Mouse (Mus musculus): ENCODE results near the gene Pak6. TPM values are rescaled to one million over a fixed set of nuclear protein-coding genes. Genes with fewer than 3 reads are reported as not detected.

Pak6 gene
- polyA plus RNA-seq (2011; ENCODE audit: insufficient read depth, insufficient read length, low replicate concordance, missing spikeins) = not detected in 2 replicates

DNA sequence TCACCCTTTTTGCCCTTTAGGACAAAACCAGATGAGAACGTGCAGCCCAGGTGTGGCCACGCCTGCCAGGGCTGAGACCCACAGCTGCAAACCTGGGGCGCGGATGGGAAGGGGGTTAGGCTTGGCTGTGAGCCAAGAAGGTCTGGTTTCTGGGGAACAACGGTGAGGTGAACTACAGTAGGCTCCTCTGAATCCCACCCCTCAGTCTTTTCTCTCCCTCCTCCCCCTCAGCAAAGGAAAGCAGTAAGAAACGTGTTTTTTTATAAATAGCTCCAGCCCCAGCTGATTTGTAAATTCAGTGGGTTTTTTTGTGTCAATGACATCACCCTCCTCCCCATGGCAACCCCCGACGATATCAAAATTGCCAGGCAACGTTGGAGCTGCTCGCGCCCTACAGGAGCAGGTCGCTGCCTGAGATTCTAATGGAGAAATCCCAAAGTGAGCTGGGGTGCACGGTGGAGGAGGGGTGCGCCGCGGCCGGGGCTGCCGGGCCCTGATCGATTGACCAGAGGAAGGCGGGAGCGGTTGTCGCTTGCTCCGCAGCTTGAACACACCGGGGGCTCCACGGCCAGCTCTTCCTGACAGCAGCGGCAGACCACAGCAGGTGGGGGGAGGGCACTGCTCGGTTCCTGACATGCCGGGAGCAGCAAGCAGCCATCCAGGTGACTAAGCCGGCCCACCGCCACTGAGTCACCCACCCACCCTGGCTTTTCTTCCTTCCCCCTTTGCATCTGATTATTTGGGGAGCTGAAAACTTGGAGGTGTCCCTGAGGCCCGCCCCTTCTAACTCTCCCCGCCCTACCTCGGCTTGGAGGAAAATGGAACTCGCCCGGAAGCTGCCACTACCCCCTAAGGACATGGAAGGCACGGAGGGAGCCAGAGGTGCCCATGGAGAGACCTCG is at the start of gene Pak6:
Gene Pak6 (plus strand): TSS at position 402 of the 902 bp plus-strand sequence.
- peaks cover 2% of the 10 kb centered on the region for H3K4me1 ChIP-seq (ENCODE audit: control insufficient read depth, insufficient read depth, low read length)
- 5% methylated on average over 37 of the region's 37 CpGs for WGBS
- H3K27ac ChIP-seq (ENCODE audit: control insufficient read depth, insufficient read depth, low read depth, low read length, poor library complexity) = no peak within 1 kb of the TSS
- TF ChIP-seq POLR2A (IDR thresholded peaks at IDR 0.05; ENCODE audit: borderline replicate concordance, control insufficient read depth, low read depth, low read length) (no peak), CTCF (IDR thresholded peaks at IDR 0.05; ENCODE audit: control insufficient read depth, insufficient read depth, low read length) (no peak)
- H3K4me3 ChIP-seq (replicated peaks; ENCODE audit: control insufficient read depth, low read depth, low read length) = no peak within 1 kb of the TSS

DNA sequence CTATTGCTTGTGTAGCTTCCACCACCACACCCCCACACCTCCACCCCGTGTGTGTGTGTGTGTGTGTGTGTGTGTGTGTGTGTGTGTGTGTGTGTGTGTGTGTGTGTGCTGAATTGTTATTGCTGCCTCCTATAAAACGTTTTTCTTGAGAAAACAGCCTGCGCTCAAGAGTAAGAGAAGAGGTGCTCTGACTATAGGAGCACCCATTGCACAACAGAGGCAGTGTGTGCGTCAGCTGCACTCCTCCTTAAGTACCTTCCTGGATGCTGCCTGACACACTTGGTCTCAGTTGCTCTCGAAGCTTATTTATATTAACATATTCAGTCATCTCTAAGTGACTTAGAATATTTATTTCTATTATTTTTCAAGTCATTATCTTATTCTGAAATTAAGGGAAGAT is 45.1 kb upstream of the Pak6 start:
- Histone ChIP-seq H3K4me1 (ENCODE audit: control insufficient read depth, insufficient read depth, low read length) (no peaks in the 10 kb centered on the region), H3K27ac (ENCODE audit: control insufficient read depth, insufficient read depth, low read depth, low read length, poor library complexity) (no peak overlapping the region), H3K4me3 (replicated peaks; ENCODE audit: control insufficient read depth, low read depth, low read length) (no peak overlapping the region)
- WGBS = 83% methylated on average over 5 of the region's 5 CpGs
- TF ChIP-seq POLR2A (IDR thresholded peaks at IDR 0.05; ENCODE audit: borderline replicate concordance, control insufficient read depth, low read depth, low read length) = no peak
- TF ChIP-seq CTCF (IDR thresholded peaks at IDR 0.05; ENCODE audit: control insufficient read depth, insufficient read depth, low read length) = no peak

DNA sequence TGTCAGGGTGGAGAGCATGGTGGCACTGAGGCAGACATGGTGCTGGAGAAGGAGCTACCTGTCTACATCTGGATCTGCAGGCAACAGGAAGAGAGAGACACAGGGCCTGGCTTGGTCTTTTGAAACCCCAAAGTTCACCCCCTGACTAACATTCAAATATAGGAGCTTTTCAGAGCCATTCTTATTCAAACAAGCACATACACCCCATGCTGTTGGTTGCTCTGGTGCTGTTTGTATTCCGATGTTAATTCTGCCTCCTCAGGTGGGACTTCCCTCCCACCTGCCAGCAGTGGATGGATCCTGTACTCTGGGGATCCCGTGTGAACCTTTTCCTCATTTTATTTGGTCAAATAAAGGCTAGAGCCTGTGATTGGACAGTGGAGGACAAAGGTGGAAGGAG is 43.0 kb upstream of the Pak6 start:
- TF ChIP-seq POLR2A (IDR thresholded peaks at IDR 0.05; ENCODE audit: borderline replicate concordance, control insufficient read depth, low read depth, low read length) = no peak
- no peak for TF ChIP-seq CTCF (IDR thresholded peaks at IDR 0.05; ENCODE audit: control insufficient read depth, insufficient read depth, low read length)
- Histone ChIP-seq H3K27ac (ENCODE audit: control insufficient read depth, insufficient read depth, low read depth, low read length, poor library complexity) (no peak overlapping the region), H3K4me1 (ENCODE audit: control insufficient read depth, insufficient read depth, low read length) (no peaks in the 10 kb centered on the region), H3K4me3 (replicated peaks; ENCODE audit: control insufficient read depth, low read depth, low read length) (no peak overlapping the region)
- WGBS = 89% methylated on average over 2 of the region's 2 CpGs

- no peaks in the 10 kb centered on the region for H3K4me1 ChIP-seq (ENCODE audit: control insufficient read depth, insufficient read depth, low read length)
- 79% methylated on average over 8 of the region's 8 CpGs for WGBS
Measured at GRCm38 (mm10) chr2:118620608-118621007, 42.5 kb upstream of the Pak6 start.

GRCm38 (mm10) chr2:118629276-118629675 is 33.8 kb upstream of the Pak6 start:
- no peak overlapping the region for H3K4me3 ChIP-seq (replicated peaks; ENCODE audit: control insufficient read depth, low read depth, low read length)
- H3K4me1 ChIP-seq (ENCODE audit: control insufficient read depth, insufficient read depth, low read length) = no peaks in the 10 kb centered on the region
- WGBS = 97% methylated on average over 6 of the region's 6 CpGs
- no peak overlapping the region for H3K27ac ChIP-seq (ENCODE audit: control insufficient read depth, insufficient read depth, low read depth, low read length, poor library complexity)
- TF ChIP-seq CTCF (IDR thresholded peaks at IDR 0.05; ENCODE audit: control insufficient read depth, insufficient read depth, low read length) (no peak), POLR2A (IDR thresholded peaks at IDR 0.05; ENCODE audit: borderline replicate concordance, control insufficient read depth, low read depth, low read length) (no peak)

More at GRCm38 (mm10) chr2:118620608-118621007, 42.5 kb upstream of the Pak6 start:
- H3K27ac ChIP-seq (ENCODE audit: control insufficient read depth, insufficient read depth, low read depth, low read length, poor library complexity) = no peak overlapping the region
- TF ChIP-seq CTCF (IDR thresholded peaks at IDR 0.05; ENCODE audit: control insufficient read depth, insufficient read depth, low read length) (no peak), POLR2A (IDR thresholded peaks at IDR 0.05; ENCODE audit: borderline replicate concordance, control insufficient read depth, low read depth, low read length) (no peak)
- no peak overlapping the region for H3K4me3 ChIP-seq (replicated peaks; ENCODE audit: control insufficient read depth, low read depth, low read length)

DNA sequence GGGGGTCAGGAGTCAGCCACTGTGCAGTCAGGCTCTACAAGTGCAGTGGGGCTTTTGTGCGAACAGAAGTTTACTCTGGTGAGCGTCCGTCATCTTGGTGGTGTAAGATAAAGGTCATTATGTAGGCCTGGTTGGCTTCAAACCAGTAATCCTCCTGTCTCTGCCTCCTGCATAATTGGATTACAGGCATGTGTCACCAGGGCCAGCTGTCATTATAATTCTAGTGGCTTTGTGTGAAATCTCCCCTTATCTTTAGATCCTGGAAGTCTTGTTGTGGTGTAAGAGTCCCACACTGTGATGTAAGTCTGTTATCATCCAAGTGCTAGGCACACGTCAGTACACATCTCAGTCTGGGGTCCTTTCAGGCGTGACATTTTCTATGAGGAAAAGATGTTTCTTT is 29.7 kb upstream of the Pak6 start:
- TF ChIP-seq CTCF (IDR thresholded peaks at IDR 0.05; ENCODE audit: control insufficient read depth, insufficient read depth, low read length) (no peak), POLR2A (IDR thresholded peaks at IDR 0.05; ENCODE audit: borderline replicate concordance, control insufficient read depth, low read depth, low read length) (no peak)
- whole genome bisulfite sequencing = 74% methylated on average over 5 of the region's 5 CpGs
- Histone ChIP-seq H3K4me1 (ENCODE audit: control insufficient read depth, insufficient read depth, low read length) (no peaks in the 10 kb centered on the region), H3K4me3 (replicated peaks; ENCODE audit: control insufficient read depth, low read depth, low read length) (no peak overlapping the region), H3K27ac (ENCODE audit: control insufficient read depth, insufficient read depth, low read depth, low read length, poor library complexity) (no peak overlapping the region)

DNA sequence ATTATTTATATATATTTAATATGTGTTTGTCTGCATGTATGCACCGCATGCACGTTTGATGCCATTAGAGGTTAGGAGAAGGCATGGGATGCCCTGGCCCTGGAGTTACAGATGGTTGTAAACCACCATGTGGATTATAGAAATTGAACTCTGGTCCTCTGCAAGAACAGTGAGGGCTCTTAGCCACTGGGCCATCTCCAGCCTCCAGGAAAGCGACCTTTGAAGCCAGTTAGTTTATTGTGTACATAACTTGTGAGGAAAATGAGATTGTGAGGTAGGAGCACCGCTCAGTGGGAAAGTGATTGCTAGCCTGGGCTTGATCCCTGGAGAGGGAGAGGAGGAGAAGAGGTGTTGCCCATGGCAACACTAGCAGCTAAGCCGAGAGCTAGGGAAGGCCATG is 25.8 kb upstream of the Pak6 start:
- Histone ChIP-seq H3K4me1 (ENCODE audit: control insufficient read depth, insufficient read depth, low read length) (peaks cover 2% of the 10 kb centered on the region; the same call in 1 of the 2 replicates), H3K4me3 (replicated peaks; ENCODE audit: control insufficient read depth, low read depth, low read length) (no peak overlapping the region), H3K27ac (ENCODE audit: control insufficient read depth, insufficient read depth, low read depth, low read length, poor library complexity) (no peak overlapping the region)
- WGBS = 90% methylated on average over 5 of the region's 5 CpGs
- TF ChIP-seq POLR2A (IDR thresholded peaks at IDR 0.05; ENCODE audit: borderline replicate concordance, control insufficient read depth, low read depth, low read length) (no peak), CTCF (IDR thresholded peaks at IDR 0.05; ENCODE audit: control insufficient read depth, insufficient read depth, low read length) (no peak)

GRCm38 (mm10) chr2:118637888-118638526 is 25.1 kb upstream of the Pak6 start:
- peaks cover 2% of the 10 kb centered on the region; the same call in 1 of the 2 replicates for H3K4me1 ChIP-seq (ENCODE audit: control insufficient read depth, insufficient read depth, low read length)
- H3K4me3 ChIP-seq (replicated peaks; ENCODE audit: control insufficient read depth, low read depth, low read length) = no peak overlapping the region
- TF ChIP-seq CTCF (IDR thresholded peaks at IDR 0.05; ENCODE audit: control insufficient read depth, insufficient read depth, low read length) = peak; percentile 47; the same call in 1 of the 2 replicates
- TF ChIP-seq POLR2A (IDR thresholded peaks at IDR 0.05; ENCODE audit: borderline replicate concordance, control insufficient read depth, low read depth, low read length) = no peak
- H3K27ac ChIP-seq (ENCODE audit: control insufficient read depth, insufficient read depth, low read depth, low read length, poor library complexity) = no peak overlapping the region
- WGBS = 34% methylated on average over 8 of the region's 8 CpGs
